Mouse (Mus musculus): Measurements from ENCODE around the gene 3110009E18Rik. TPM values are rescaled to one million over a fixed set of nuclear protein-coding genes. Genes with fewer than 3 reads are reported as not detected.
"Not testable (repeated sequence)": the region's sequence is repeated elsewhere in the genome, so short reads cannot be mapped to it uniquely, and the experiment has no call there.

Gene 3110009E18Rik
- polyA plus RNA-seq, 1 experiment from 2014 or later, result 16.6 TPM

- no peak for ATAC-seq (ENCODE audit: insufficient read depth, low FRiP score, low read depth)
- Histone ChIP-seq H3K4me1 (no peaks in the 10 kb centered on the region), H3K9ac (no peak overlapping the region), H3K9me3 (no peaks in the 10 kb centered on the region), H3K36me3 (no peaks in the 10 kb centered on the region), H3K27ac (no peak overlapping the region), H3K27me3 (replicated peaks) (no peaks in the 10 kb centered on the region), H3K4me3 (replicated peaks) (no peak overlapping the region), H3K4me2 (no peak overlapping the region)
- WGBS, result 63% methylated on average over 3 of the region's 3 CpGs
These were observed 35.3 kb upstream of the 3110009E18Rik start for GRCm38 (mm10) chr1:120085696-120086095.

- ATAC-seq (ENCODE audit: insufficient read depth, low FRiP score, low read depth), result no peak
- Histone ChIP-seq H3K4me1 (no peaks in the 10 kb centered on the region), H3K27me3 (replicated peaks) (no peaks in the 10 kb centered on the region), H3K4me2 (no peak overlapping the region), H3K9me3 (no peaks in the 10 kb centered on the region), H3K4me3 (replicated peaks) (no peak overlapping the region), H3K36me3 (no peaks in the 10 kb centered on the region), H3K27ac (no peak overlapping the region), H3K9ac (no peak overlapping the region)
- WGBS, result 59% methylated on average over 13 of the region's 13 CpGs
These were observed 34.3 kb upstream of the 3110009E18Rik start for GRCm38 (mm10) chr1:120086644-120087043.

GRCm38 (mm10) chr1:120089180-120089579 is 31.8 kb upstream of the 3110009E18Rik start:
- H3K4me3 ChIP-seq (replicated peaks), result no peak overlapping the region
- H3K9me3 ChIP-seq, result no peaks in the 10 kb centered on the region
- no peak for ATAC-seq (ENCODE audit: insufficient read depth, low FRiP score, low read depth)
- H3K4me2 ChIP-seq, result no peak overlapping the region
- 15% methylated on average over 4 of the region's 5 CpGs for WGBS
- H3K27ac ChIP-seq, result no peak overlapping the region
- no peaks in the 10 kb centered on the region for H3K27me3 ChIP-seq (replicated peaks)
- H3K9ac ChIP-seq, result no peak overlapping the region
- no peaks in the 10 kb centered on the region for H3K36me3 ChIP-seq
- H3K4me1 ChIP-seq, result no peaks in the 10 kb centered on the region

GRCm38 (mm10) chr1:120090880-120091570 is 30.0 kb upstream of the 3110009E18Rik start:
- H3K27ac ChIP-seq, result no peak overlapping the region
- H3K4me3 ChIP-seq (replicated peaks), result no peak overlapping the region
- no peak overlapping the region for H3K4me2 ChIP-seq
- no peaks in the 10 kb centered on the region for H3K36me3 ChIP-seq
- H3K9me3 ChIP-seq, result no peaks in the 10 kb centered on the region
- no peaks in the 10 kb centered on the region for H3K27me3 ChIP-seq (replicated peaks)
- H3K4me1 ChIP-seq, result no peaks in the 10 kb centered on the region
- H3K9ac ChIP-seq, result no peak overlapping the region
- ATAC-seq (ENCODE audit: insufficient read depth, low FRiP score, low read depth), result 0 out of 2 replicates have a peak, but pooled peaks have one; percentile 4
- WGBS, result 84% methylated on average over 8 of the region's 8 CpGs

GRCm38 (mm10) chr1:120093482-120094134 is 27.4 kb upstream of the 3110009E18Rik start:
- ATAC-seq (ENCODE audit: insufficient read depth, low FRiP score, low read depth); H3K27ac ChIP-seq; H3K9me3 ChIP-seq; H3K9ac ChIP-seq; H3K4me2 ChIP-seq; H3K4me1 ChIP-seq; H3K36me3 ChIP-seq; H3K4me3 ChIP-seq (replicated peaks); H3K27me3 ChIP-seq (replicated peaks): not testable (repeated sequence)
- WGBS, result 60% methylated on average over 13 of the region's 14 CpGs

GRCm38 (mm10) chr1:120094920-120095319 is 26.1 kb upstream of the 3110009E18Rik start:
- no peak for ATAC-seq (ENCODE audit: insufficient read depth, low FRiP score, low read depth)
- H3K4me1 ChIP-seq, result no peaks in the 10 kb centered on the region
- H3K9me3 ChIP-seq, result no peaks in the 10 kb centered on the region
- no peak overlapping the region for H3K9ac ChIP-seq
- H3K36me3 ChIP-seq, result no peaks in the 10 kb centered on the region
- no peak overlapping the region for H3K4me2 ChIP-seq
- 55% methylated on average over 3 of the region's 3 CpGs for WGBS
- H3K27me3 ChIP-seq (replicated peaks), result no peaks in the 10 kb centered on the region
- H3K4me3 ChIP-seq (replicated peaks), result no peak overlapping the region
- H3K27ac ChIP-seq, result no peak overlapping the region

GRCm38 (mm10) chr1:120098327-120098726 is 22.7 kb upstream of the 3110009E18Rik start:
- no peak overlapping the region for H3K4me3 ChIP-seq (replicated peaks)
- H3K4me2 ChIP-seq, result no peak overlapping the region
- H3K27ac ChIP-seq, result no peak overlapping the region
- 13% methylated on average over 7 of the region's 7 CpGs for WGBS
- no peak overlapping the region for H3K9ac ChIP-seq
- no peaks in the 10 kb centered on the region for H3K4me1 ChIP-seq
- H3K36me3 ChIP-seq, result no peaks in the 10 kb centered on the region
- no peaks in the 10 kb centered on the region for H3K9me3 ChIP-seq
- no peaks in the 10 kb centered on the region for H3K27me3 ChIP-seq (replicated peaks)
- no peak for ATAC-seq (ENCODE audit: insufficient read depth, low FRiP score, low read depth)

GRCm38 (mm10) chr1:120099483-120099882 is 21.5 kb upstream of the 3110009E18Rik start:
- no peak overlapping the region for H3K27ac ChIP-seq
- H3K9ac ChIP-seq, result no peak overlapping the region

GRCm38 (mm10) chr1:120100456-120101226 is 20.3 kb upstream of the 3110009E18Rik start:
- Histone ChIP-seq H3K4me3 (replicated peaks) (no peak overlapping the region), H3K27ac (no peak overlapping the region), H3K4me1 (no peaks in the 10 kb centered on the region), H3K36me3 (no peaks in the 10 kb centered on the region), H3K27me3 (replicated peaks) (no peaks in the 10 kb centered on the region), H3K4me2 (no peak overlapping the region), H3K9ac (no peak overlapping the region), H3K9me3 (no peaks in the 10 kb centered on the region)
- WGBS, result 79% methylated on average over 8 of the region's 8 CpGs
- no peak for ATAC-seq (ENCODE audit: insufficient read depth, low FRiP score, low read depth)

More at GRCm38 (mm10) chr1:120099483-120099882, 21.5 kb upstream of the 3110009E18Rik start:
- H3K4me3 ChIP-seq (replicated peaks), result no peak overlapping the region
- no peaks in the 10 kb centered on the region for H3K4me1 ChIP-seq
- no peaks in the 10 kb centered on the region for H3K9me3 ChIP-seq
- WGBS, result 56% methylated on average over 6 of the region's 6 CpGs
- H3K27me3 ChIP-seq (replicated peaks), result no peaks in the 10 kb centered on the region
- no peak for ATAC-seq (ENCODE audit: insufficient read depth, low FRiP score, low read depth)
- no peak overlapping the region for H3K4me2 ChIP-seq
- no peaks in the 10 kb centered on the region for H3K36me3 ChIP-seq

- Histone ChIP-seq H3K36me3 (no peaks in the 10 kb centered on the region), H3K4me2 (no peak overlapping the region), H3K9ac (no peak overlapping the region), H3K4me1 (no peaks in the 10 kb centered on the region), H3K9me3 (no peaks in the 10 kb centered on the region), H3K27me3 (replicated peaks) (no peaks in the 10 kb centered on the region), H3K4me3 (replicated peaks) (no peak overlapping the region), H3K27ac (no peak overlapping the region)
- WGBS, result 80% methylated on average over 3 of the region's 3 CpGs
- no peak for ATAC-seq (ENCODE audit: insufficient read depth, low FRiP score, low read depth)
These were observed 19.8 kb upstream of the 3110009E18Rik start for GRCm38 (mm10) chr1:120101227-120101609.

- 54% methylated on average over 5 of the region's 5 CpGs for WGBS
- no peak overlapping the region for H3K27ac ChIP-seq
These were observed 15.4 kb upstream of the 3110009E18Rik start for GRCm38 (mm10) chr1:120105556-120105959.

More at GRCm38 (mm10) chr1:120105556-120105959, 15.4 kb upstream of the 3110009E18Rik start:
- no peak overlapping the region for H3K4me3 ChIP-seq (replicated peaks)
- no peaks in the 10 kb centered on the region for H3K36me3 ChIP-seq
- ATAC-seq (ENCODE audit: insufficient read depth, low FRiP score, low read depth), result peak; percentile 79; the same call in 1 of the 2 replicates
- no peak overlapping the region for H3K9ac ChIP-seq
- no peaks in the 10 kb centered on the region for H3K27me3 ChIP-seq (replicated peaks)
- H3K9me3 ChIP-seq, result no peaks in the 10 kb centered on the region
- no peaks in the 10 kb centered on the region for H3K4me1 ChIP-seq
- no peak overlapping the region for H3K4me2 ChIP-seq

Measured in stomach, embryonic 15.5 days (tissue).